Mouse (Mus musculus): ENCODE measurements around the gene Reep6.

Reep6 gene

DNA sequence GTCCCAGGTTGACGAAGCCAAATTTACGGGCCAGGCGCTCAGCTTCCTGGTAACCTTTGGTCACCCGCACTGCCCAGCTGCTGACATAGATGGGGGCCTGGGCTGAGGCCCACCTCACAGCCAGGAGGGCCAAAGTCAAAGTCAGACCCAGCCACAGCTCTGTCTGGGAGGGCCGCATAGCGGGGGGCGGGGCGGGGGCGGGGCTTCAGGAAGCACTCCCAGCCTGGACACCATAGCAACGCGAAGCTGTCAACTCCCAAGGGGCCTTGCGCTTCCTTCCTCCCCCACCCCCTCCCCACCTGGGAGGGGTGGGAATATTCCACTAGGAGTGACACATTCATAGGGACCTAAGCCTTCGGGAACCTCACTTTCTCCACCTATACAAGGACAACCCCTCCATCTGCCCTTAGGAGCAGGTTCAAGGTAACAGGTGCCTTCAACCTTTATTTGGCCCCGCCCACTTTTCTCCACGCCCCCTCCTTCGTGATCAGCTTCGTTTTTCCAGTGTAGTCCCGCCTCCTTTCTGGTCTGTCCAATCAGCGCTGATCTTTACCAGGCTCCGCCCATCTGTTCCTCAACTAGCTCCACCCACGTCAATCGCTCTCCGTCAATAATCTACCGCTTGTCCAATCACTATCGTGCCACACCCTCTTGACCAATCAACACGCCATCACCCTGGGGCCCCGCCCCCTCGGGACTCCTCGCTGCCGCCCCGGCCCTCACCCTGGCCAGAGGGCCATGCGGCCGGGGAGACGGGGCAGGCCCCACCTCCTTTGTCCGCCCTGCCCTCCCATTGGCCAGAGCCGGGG lies at the start of gene Reep6, which contains the start of gene Pcsk4:
Gene Reep6 (plus strand): TSS at position 681 of the 809 bp plus-strand sequence.
Gene Pcsk4 (minus strand): TSS at position 226 of the 809 bp plus-strand sequence.
- DNase-seq (ENCODE audit: low spot score in 2 of 2) = peak; percentile 96 to 97

DNA sequence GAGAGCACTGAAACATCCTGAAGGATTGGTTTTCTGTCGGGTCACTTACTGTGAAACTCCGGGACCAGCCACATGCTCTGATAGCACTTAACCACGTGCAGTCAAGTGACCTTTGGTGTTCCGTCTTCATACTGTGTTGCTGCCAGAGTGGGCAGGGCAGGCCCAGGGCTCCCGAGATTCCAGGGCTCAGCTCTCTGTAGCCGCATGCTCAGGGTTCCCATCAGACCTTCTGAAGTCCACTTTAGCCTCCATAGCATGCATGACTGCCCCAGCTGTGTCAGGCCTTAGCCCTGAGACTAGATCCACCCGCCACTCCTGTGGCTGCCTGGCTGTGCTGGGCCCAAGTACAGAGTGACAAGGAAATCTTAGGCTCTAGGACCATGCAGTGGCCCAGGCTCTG lies 48.4 kb upstream of the Reep6 start:
- no peak for DNase-seq (ENCODE audit: low spot score in 2 of 2)

DNA sequence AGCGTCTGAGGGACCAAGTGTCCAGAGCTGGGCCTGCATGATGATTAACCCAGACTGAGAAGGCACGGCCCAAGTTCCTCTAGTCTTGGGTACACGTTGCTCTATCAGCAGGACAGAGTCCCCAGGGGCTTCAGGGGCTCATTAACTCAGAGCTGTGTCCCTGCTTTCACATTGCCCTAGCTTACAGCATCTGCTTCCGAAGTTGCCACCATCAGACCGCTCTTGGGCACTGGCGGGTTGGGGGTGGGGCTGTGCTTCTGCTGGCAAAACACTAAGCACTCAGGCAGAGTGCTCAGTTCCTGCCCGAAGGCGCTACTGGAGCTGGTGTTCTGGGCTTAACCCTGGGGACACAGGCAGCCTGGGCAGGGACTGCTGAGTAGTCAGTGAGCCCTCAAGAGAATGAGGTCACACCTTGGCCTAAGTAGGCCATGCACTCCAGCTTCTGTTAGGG lies 47.8 kb upstream of the Reep6 start:
- no peak for DNase-seq (ENCODE audit: low spot score in 2 of 2)

DNA sequence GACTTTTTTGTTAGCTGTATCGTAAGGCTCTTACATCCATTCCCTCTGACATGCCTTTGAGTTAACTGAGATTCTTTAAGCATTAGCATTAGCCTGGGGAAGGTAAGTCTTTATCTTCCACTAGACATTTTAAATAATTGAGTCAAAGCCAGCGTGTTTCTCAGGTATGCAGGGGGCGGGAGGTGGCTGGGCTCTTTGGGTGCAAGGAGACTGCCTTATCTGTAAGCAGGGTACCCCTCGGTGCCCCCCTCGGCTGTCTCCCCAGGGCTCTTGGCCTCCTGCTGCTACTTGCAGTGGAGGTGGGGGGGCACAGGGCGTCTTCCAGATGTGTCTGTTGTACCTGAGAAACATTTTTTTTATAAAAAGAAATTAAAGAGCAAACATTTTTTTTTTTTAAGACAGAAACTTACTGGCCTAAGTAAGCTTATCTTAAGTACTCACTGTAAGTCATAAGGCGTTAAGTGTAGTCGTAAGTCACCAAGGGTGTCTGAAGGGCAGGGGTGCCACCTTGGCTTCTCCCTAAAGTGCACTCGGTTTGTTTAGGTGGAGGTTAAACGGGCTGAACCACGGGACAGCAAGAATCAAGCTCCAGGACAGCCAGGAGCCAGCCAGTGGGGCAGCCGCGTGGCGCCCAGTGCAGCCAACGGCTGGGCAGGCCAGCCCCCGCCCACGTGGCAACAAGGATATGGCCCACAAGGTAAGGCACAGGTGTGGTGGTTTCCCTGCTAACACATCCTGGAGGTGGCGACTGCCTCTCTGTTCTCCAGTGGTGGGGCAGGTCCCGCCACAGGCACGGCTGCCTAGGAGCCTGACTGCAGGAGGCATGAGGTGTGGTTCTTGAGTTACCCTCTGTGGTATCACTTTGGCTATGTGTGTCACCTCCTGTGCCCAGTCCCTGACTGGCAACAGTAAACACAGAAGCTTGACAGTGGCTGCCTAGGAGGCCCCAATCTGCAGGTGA lies 47.0 kb upstream of the Reep6 start:
- no peak for DNase-seq (ENCODE audit: low spot score in 2 of 2)

- DNase-seq (ENCODE audit: low spot score in 2 of 2) = no peak
These were observed 44.3 kb upstream of the Reep6 start for GRCm38 (mm10) chr10:80285222-80286070.

DNA sequence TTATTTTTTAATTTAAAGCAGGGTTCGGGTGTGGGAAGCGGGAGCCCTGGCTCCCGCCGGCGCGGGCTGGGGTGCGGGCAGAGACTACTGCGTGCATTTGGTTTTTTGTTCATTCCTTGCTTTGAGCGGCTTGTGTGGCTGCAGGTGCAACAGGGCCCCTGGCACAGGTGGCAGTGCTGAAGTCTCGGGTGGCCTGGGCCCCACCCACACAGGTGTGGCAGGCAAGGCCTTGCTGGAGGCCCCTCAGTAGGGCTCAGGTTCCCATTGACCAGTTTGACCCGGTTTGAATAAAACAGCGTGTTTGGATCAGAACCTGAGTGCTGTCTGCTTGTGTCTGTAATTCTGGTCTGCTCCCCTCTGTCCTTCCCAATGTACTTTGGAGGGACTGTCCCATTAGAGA lies 41.7 kb upstream of the Reep6 start:
- DNase-seq (ENCODE audit: low spot score in 2 of 2) = no peak

GRCm38 (mm10) chr10:80288657-80289056 lies 41.1 kb upstream of the Reep6 start:
- no peak for DNase-seq (ENCODE audit: low spot score in 2 of 2)

GRCm38 (mm10) chr10:80292251-80293146 lies 37.3 kb upstream of the Reep6 start, which contains the start of gene Rps15:
Gene Rps15, plus strand, starts transcription at chr10:80292453.
- DNase-seq (ENCODE audit: low spot score in 2 of 2) = peak; percentile 88

DNA sequence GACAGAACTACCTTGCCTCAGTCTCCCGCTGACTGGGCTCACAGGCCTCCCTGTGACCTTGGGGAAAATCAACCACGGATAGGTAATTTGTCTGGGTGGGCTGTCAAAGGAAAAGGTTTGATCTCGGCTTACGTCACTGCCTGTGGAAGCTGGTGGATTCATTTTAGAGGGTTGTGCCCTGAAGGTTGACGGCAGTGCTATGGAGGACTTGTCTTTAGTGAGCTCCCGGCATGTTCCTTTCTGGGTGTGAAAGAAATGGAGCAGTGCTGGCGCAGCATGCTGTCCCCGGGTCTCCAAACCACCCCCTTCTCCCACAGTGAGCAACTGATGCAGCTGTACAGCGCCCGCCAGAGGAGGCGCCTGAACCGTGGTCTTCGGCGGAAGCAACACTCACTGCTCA lies 36.4 kb upstream of the Reep6 start:
- no peak for DNase-seq (ENCODE audit: low spot score in 2 of 2)

- DNase-seq (ENCODE audit: low spot score in 2 of 2) = no peak
These were observed 35.4 kb upstream of the Reep6 start for GRCm38 (mm10) chr10:80294311-80294710.

- DNase-seq (ENCODE audit: low spot score in 2 of 2) = no peak
These were observed 34.9 kb upstream of the Reep6 start for GRCm38 (mm10) chr10:80294788-80295303.

DNA sequence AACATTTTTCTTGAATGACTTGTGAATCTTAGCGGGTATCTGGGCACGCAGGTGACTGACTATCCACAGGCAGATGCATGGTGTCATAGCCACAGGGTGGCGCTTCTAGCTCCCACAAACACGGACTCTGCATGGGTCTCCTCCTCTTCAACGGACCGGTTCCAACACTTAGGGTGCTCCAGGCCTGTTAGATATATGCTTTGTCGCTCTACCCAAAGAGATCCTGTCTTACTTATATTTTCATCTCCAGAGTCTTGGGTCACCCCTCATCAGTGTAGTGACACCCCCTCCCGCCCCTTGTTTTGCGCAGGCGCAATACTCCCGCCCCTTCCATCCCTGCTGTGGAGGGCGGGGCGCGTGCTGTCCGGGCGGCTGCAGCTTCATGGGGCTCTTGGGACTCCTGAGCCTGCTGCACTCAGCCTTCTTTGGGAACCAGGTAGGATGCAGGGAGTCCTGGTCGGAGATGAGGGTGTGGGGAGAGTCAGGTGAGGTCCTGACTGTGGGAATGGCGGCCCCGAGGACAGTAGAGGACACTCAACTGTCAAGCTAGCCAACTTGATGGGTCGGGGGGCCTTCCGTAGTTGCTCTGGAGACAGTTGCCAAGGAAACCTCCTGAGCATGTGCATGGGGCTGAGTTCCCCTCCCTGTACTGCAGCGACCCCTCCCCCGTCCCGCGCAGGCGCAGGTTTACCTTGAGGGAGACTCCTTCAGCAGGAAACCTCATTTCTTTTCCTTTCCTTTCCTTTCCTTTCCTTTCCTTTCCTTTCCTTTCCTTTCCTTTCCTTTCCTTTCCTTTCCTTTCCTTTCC lies 33.9 kb upstream of the Reep6 start, which contains the start of gene Apc2:
Gene Apc2 (plus strand): TSS at position 360 of the 808 bp plus-strand sequence.
- DNase-seq (ENCODE audit: low spot score in 2 of 2) = peak; percentile 70 to 71

DNA sequence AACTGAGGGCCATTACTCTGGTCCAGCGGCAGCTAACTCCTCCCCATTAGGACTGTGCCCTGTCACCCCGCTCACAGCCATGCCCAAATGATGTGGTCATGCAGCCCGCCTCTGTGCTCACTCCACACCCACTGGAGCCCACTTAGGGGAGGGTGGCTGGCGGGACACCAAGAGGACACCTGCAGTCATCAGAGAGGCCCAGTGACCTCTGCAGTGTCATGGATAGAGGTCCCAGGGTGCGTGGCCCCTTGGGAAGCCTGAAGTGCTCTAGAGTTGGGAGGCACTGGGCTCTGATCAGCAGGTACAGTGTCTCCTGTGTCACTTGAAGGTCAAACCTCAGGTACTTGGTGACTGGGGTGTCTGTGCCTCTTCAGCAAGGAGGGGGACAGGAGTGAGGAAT lies 32.9 kb upstream of the Reep6 start:
- no peak for DNase-seq (ENCODE audit: low spot score in 2 of 2)

GRCm38 (mm10) chr10:80297526-80298133 lies 32.1 kb upstream of the Reep6 start:
- no peak for DNase-seq (ENCODE audit: low spot score in 2 of 2)

- DNase-seq (ENCODE audit: low spot score in 2 of 2) = peak; percentile 87 to 92
These were observed 31.0 kb upstream of the Reep6 start for GRCm38 (mm10) chr10:80298571-80299281.

- no peak for DNase-seq (ENCODE audit: low spot score in 2 of 2)
These were observed 30.5 kb upstream of the Reep6 start for GRCm38 (mm10) chr10:80299301-80299700.

- DNase-seq (ENCODE audit: low spot score in 2 of 2) = no peak
These were observed 29.9 kb upstream of the Reep6 start for GRCm38 (mm10) chr10:80299824-80300223.

GRCm38 (mm10) chr10:80300672-80301181 lies 29.0 kb upstream of the Reep6 start:
- no peak for DNase-seq (ENCODE audit: low spot score in 2 of 2)

Data from frontal cortex, postnatal 14 days (tissue).